Mouse (Mus musculus) heart, embryonic 12.5 days (tissue): ENCODE measurements around the gene Ift20. TPM values are rescaled to one million over a fixed set of nuclear protein-coding genes. Genes with fewer than 3 reads are reported as not detected.
"Not testable (repeated sequence)": the region's sequence is repeated elsewhere in the genome, so short reads cannot be mapped to it uniquely, and the experiment has no call there.

Source experiments
- ATAC-seq: fragments of 200-750 bp; cut with Nextera tagmentation; 2 replicates; pipeline ENCODE4 v1.8.0; 2017; ENCODE audit warnings: moderate TSS enrichment, moderate library complexity; ENCODE audit not compliant: insufficient number of reproducible peaks, low FRiP score
- H3K27ac ChIP-seq: fragments of 300-500 bp; sonication (generic); 2 replicates; pipeline ENCODE4 v1.5.1; 2016; ENCODE audit warnings: mild to moderate bottlenecking, moderate library complexity; ENCODE audit not compliant: poor library complexity, severe bottlenecking
- H3K27me3 ChIP-seq: fragments of 300-500 bp; sonication (generic); replicated peaks from 2 replicates; pipeline ENCODE4 v1.6.1; 2016; ENCODE audit warnings: mild to moderate bottlenecking, moderate library complexity
- H3K36me3 ChIP-seq: fragments of 300-500 bp; sonication (generic); 2 replicates; pipeline ENCODE4 v1.6.1; 2016; ENCODE audit warnings: mild to moderate bottlenecking, moderate library complexity
- H3K4me1 ChIP-seq: fragments of 300-500 bp; sonication (generic); replicated peaks from 2 replicates; pipeline ENCODE4 v1.6.1; 2016; ENCODE audit warnings: mild to moderate bottlenecking
- H3K4me2 ChIP-seq: fragments of 300-500 bp; sonication (generic); 2 replicates; pipeline ENCODE4 v1.6.1; 2016; ENCODE audit warnings: mild to moderate bottlenecking, moderate library complexity
- H3K4me3 ChIP-seq: fragments of 300-500 bp; sonication (generic); 2 replicates; pipeline ENCODE4 v1.5.1; 2016; ENCODE audit warnings: mild to moderate bottlenecking
- H3K9ac ChIP-seq: fragments of 300-500 bp; sonication (generic); 2 replicates; pipeline ENCODE4 v1.6.1; 2016; ENCODE audit warnings: mild to moderate bottlenecking, moderate library complexity
- H3K9me3 ChIP-seq: fragments of 300-500 bp; sonication (generic); replicated peaks from 2 replicates; pipeline ENCODE4 v1.6.1; 2016; ENCODE audit warnings: mild to moderate bottlenecking, moderate library complexity
- WGBS: fragments of 180-500 bp; shearing (Covaris S2); methylation state at CpG from one replicate; pipeline ENCODE4 v1.1.7; 2016; 5-methylcytosine and 5-hydroxymethylcytosine counted together
- polyA plus RNA-seq: library from polyadenylated mRNA; unstranded; fragments of >200 nt; fragmentation: Nextera tagmentation; extraction: Ambion mirVana; gene quantifications from 2 replicates; pipeline ENCODE4 v1.2.1, GENCODE M21; 2016

Gene Ift20
- polyA plus RNA-seq, 1 experiment from 2014 or later: 96.2 TPM

DNA sequence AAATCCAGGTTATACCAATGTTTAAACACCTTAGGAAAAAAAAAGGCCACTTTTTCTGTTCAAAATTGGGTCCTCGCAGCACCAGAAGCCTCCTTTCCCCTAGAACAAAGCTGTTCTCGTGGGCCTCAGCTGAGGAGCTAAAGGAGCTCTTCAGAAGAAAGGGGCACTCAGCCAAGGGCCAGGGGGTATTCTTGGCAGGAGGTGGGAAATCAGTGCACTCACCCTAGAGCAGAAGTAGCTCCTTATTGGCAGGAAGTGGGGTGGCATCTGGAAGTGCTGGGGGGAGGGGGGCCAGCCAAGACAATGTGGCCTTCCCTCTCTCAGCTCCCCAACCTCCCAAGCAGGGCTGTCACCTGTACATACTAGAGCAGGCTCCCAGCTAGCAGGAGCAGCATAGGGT lies 11.3 kb upstream of the Ift20 start:
- H3K4me2 ChIP-seq: no peak overlapping the region
- WGBS: 80% methylated on average over 2 of the region's 2 CpGs
- no peaks in the 10 kb centered on the region for H3K9me3 ChIP-seq
- ATAC-seq: no peak
- peaks cover 99% of the 10 kb centered on the region for H3K36me3 ChIP-seq
- no peaks in the 10 kb centered on the region for H3K27me3 ChIP-seq
- H3K4me3 ChIP-seq: no peak overlapping the region
- H3K27ac ChIP-seq: no peak overlapping the region
- peaks cover under 1% of the 10 kb centered on the region; the same call in 1 of the 2 replicates for H3K4me1 ChIP-seq
- no peak overlapping the region for H3K9ac ChIP-seq

DNA sequence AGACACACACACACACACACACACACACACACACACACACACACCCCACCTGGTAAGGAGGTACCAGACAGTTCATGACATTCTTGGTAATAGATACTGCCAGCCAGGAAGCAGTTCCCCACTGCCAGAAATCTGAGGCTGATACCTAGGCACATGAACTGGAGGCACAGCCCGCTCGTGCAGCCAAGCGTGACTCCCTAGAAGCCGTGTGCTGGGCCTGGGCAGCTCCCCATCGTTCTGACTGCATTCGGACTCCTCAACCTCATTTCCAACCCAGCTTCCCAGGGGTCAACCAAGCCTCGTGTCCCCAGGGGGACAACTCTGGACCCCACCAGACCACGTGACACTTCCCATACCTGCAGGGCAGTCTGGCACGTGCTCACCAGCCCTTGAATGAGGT lies 7.4 kb upstream of the Ift20 start:
- no peak overlapping the region for H3K9ac ChIP-seq
- no peak for ATAC-seq
- peaks cover 73% of the 10 kb centered on the region for H3K36me3 ChIP-seq
- H3K9me3 ChIP-seq: no peaks in the 10 kb centered on the region
- no peak overlapping the region for H3K4me3 ChIP-seq
- H3K27ac ChIP-seq: no peak overlapping the region
- H3K4me2 ChIP-seq: no peak overlapping the region
- H3K27me3 ChIP-seq: no peaks in the 10 kb centered on the region
- H3K4me1 ChIP-seq: peaks cover 13% of the 10 kb centered on the region; the same call in 1 of the 2 replicates
- 92% methylated on average over 9 of the region's 9 CpGs for WGBS

DNA sequence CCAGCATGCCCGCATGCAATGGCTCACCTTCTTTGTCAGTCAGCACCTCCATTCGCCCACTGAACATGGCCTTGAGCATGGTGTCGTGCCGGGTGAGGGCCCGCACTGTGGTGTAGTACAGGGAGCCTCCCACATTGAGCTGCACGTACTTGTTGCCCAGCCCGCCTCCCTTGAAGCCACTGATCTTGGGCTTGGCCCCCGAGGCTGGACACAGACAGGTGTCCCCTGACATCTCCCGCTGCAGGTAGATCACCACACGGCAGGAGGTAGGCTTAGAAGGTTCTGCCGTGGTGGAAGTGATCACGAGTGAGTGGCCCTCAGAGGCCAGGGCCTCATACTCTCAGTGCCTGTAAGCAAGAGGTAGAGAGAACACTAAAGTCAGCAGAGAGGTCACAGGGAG lies 6.2 kb upstream of the Ift20 start:
- ATAC-seq: no peak

DNA sequence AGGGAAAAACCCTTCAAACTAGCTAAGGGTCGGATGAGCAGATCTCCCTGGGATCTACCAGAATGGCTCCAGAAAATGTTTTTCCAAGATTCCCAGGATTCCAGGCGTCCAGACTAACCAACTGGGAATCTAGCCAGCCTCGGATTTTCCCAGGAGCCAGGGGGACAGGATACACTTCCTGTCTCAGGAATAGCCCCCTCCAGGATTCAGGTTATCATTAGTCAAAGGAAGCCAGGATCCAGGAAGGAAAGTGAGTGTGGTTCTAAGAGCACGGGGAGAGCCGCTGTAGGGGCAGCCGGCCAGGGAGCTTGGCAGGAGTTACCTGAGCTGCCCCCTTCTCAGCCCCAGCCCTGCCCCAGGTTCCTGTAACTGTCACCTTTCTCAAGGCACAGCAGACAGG lies 5.1 kb upstream of the Ift20 start:
- H3K4me1 ChIP-seq: peaks cover 24% of the 10 kb centered on the region
- peaks cover 50% of the 10 kb centered on the region for H3K36me3 ChIP-seq
- H3K27me3 ChIP-seq: no peaks in the 10 kb centered on the region
- 52% methylated on average over 6 of the region's 6 CpGs for WGBS
- no peaks in the 10 kb centered on the region for H3K9me3 ChIP-seq
- H3K4me2 ChIP-seq: peak overlapping the region; percentile 8; the same call in 1 of the 2 replicates
- ATAC-seq: 0 out of 2 replicates have a peak, but pooled peaks have one; percentile 24
- 0 out of 2 replicates have a peak overlapping the region, but pooled peaks have one; percentile 39 for H3K9ac ChIP-seq
- H3K27ac ChIP-seq: peak overlapping the region; percentile 80
- H3K4me3 ChIP-seq: no peak overlapping the region

More for the DNA sequence above, 6.2 kb upstream of the Ift20 start:
- Histone ChIP-seq H3K9ac (no peak overlapping the region), H3K4me2 (peak overlapping the region; percentile 8; the same call in 1 of the 2 replicates), H3K27me3 (no peaks in the 10 kb centered on the region), H3K4me1 (peaks cover 22% of the 10 kb centered on the region), H3K27ac (peak overlapping the region; percentile 80), H3K9me3 (no peaks in the 10 kb centered on the region), H3K4me3 (no peak overlapping the region), H3K36me3 (peaks cover 60% of the 10 kb centered on the region)
- WGBS: 87% methylated on average over 12 of the region's 12 CpGs

DNA sequence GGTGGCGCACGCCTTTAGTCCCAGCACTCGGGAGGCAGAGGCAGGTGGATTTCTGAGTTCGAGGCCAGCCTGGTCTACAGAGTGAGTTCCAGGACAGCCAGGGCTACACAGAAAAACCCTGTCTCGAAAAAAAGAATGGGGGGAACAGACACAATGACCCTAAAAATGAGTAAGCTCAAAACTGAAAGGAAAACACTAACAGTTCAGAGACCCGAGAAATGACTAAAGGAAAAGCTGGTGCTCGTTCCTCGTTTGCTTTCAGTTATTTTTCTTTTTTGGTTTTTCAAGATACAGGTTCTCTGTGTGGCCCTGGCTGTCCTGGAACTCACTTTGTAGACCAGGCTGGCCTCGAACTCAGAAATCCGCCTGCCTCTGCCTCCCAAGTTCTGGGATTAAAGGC lies 4.6 kb upstream of the Ift20 start:
- not testable (repeated sequence) for H3K4me3 ChIP-seq, H3K4me2 ChIP-seq, ATAC-seq, H3K27me3 ChIP-seq, H3K9ac ChIP-seq, H3K9me3 ChIP-seq
- Histone ChIP-seq H3K27ac (peak overlapping the region; percentile 80), H3K4me1 (peaks cover 24% of the 10 kb centered on the region), H3K36me3 (peaks cover 46% of the 10 kb centered on the region)
- WGBS: 82% methylated on average over 10 of the region's 10 CpGs

DNA sequence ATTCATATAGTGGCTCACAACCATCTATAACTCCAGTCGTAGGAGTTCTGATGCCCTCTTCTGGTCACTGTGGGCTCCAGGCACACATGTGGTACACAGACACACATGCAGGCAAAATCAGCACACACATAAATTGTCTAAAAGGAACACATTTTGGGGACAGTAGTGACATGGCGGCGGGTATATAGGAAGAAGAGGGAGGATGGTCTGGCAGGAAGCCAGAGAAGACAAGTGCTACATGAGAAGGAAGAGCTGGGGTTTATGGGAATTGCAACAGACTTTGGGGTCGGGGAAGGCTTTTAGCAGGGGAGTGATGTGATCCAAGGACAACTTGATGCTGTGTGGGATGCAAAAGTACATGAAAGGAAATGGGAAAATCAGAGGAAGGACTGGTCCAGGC lies 1.6 kb upstream of the Ift20 start:
- 87% methylated on average over 4 of the region's 4 CpGs for WGBS
- Histone ChIP-seq H3K4me3 (peak overlapping the region; percentile 84), H3K27ac (peak overlapping the region; percentile 93; the same call in 1 of the 2 replicates), H3K4me1 (peaks cover 36% of the 10 kb centered on the region), H3K36me3 (peaks cover 28% of the 10 kb centered on the region), H3K9ac (peak overlapping the region; percentile 87), H3K27me3 (no peaks in the 10 kb centered on the region), H3K9me3 (no peaks in the 10 kb centered on the region), H3K4me2 (peak overlapping the region; percentile 79)
- ATAC-seq: no peak

DNA sequence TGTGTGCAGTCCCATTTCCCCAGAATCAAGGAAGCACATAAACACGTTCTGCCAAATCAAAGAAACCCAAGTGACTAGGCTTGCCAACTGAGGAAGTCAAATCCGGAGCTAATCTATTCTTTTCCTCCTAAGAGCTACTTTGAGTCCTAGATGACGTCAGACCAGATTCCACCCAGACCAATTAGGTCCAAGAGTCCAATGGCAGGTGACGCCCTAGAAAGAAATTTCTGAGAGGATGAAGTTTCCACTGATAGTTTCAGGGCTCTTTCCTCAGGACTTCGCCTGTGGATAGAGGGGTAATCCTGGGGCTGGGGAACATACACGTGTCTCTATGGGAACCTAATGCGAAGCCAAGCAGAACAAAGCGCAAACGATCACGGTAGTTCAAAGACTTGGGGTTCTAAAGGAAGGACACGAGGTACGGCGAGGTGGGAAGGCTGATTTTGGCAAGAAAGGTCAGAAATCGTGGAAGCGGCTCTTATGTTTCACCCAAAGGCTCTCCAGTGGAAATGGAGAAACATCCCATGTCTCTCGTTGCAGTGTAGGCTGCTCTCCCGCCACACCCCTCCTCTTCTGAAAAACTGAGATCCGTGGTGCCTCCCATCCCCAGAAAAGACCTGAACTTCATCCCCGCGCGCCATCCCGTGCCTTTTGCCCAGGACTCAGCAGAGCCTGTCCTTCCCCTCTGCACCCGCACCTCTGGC lies 633 bp upstream of the Ift20 start:
- peaks cover 26% of the 10 kb centered on the region for H3K36me3 ChIP-seq
- H3K4me3 ChIP-seq: peak overlapping the region; percentile 84
- H3K27me3 ChIP-seq: no peaks in the 10 kb centered on the region
- H3K9ac ChIP-seq: peak overlapping the region; percentile 87
- no peaks in the 10 kb centered on the region for H3K9me3 ChIP-seq
- ATAC-seq: no peak
- peaks cover 32% of the 10 kb centered on the region for H3K4me1 ChIP-seq
- H3K4me2 ChIP-seq: peak overlapping the region; percentile 79
- peak overlapping the region; percentile 93 for H3K27ac ChIP-seq
- WGBS: 1% methylated on average over 23 of the region's 23 CpGs

DNA sequence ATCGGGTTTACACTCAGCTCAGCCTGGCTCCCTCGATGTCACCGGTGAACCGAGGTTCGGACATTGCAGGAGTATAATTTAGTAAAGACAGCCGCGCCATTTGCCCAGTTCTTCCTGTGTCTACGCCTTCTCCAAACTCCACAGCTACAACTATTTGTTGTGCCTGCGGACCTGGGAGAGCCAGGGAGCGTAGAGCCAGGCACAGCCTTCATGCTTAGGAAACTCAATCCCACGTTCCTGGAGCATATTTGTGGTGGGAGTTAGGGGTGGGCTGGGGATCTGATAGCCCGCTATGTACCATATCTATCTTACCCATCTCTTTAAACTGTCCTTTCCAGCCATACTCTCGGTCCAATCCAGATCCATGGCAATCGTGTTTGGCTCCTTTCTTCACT lies 526 bp downstream of the Ift20 start:
- Histone ChIP-seq H3K4me2 (peak overlapping the region; percentile 79), H3K9ac (peak overlapping the region; percentile 85), H3K27me3 (no peaks in the 10 kb centered on the region), H3K4me3 (peak overlapping the region; percentile 84), H3K27ac (peak overlapping the region; percentile 85), H3K36me3 (peaks cover 35% of the 10 kb centered on the region), H3K9me3 (no peaks in the 10 kb centered on the region), H3K4me1 (peaks cover 23% of the 10 kb centered on the region)
- ATAC-seq: 0 out of 2 replicates have a peak, but pooled peaks have one; percentile 2
- 2% methylated on average over 14 of the region's 14 CpGs for WGBS

DNA sequence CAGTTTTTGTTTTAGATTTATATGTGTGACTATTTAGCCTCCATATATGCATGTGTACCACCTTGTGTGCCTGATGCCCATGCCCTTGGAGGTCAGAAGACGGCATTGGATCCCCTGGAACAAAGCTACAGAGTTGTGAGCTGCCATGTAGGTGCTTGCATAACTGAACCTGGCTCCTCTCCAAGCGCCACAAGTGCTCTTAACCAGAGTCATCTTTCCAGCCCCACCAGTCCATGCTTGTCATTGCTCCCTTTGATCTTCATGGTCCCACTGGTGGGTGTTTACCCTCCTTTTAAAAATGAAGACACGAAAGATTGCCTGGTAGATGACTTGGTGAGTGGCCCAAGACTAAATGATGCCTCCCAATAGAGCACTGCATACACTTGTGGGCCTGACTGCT lies 4.2 kb downstream of the Ift20 start:
- WGBS: 83% methylated on average over 3 of the region's 3 CpGs
- no peak for ATAC-seq

DNA sequence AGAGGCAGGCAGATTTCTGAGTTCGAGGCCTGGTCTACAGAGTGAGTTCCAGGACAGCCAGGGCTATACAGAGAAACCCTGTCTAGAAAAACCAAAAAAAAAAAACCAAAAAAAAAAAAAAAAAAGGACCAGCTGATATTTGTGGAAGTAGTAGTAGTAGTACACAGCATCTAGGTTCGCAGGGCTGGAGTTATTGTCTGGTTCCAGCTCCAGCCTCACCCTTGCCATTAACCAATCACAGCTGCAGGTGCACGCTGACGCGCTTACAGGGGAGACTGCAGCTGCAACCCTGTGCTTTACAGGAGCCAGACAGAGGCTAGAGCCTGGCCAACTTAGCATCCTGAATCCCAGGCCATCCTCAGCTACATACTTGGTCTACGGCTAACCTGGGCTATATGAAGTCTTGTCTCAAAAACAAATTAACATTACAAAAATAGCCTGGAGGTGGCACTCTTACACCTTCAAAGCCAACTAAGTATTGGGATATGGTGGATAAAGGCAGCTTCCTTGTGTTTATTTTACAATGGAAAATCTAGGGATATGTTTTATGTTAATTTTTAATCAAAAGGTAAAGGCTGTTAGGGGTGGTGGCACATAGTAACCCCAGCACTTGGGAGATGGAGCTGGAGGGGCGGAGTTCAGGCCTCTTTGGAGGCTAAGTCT lies 8.4 kb downstream of the Ift20 start:
- H3K36me3 ChIP-seq: peaks cover 53% of the 10 kb centered on the region
- no peaks in the 10 kb centered on the region for H3K9me3 ChIP-seq
- H3K27me3 ChIP-seq: no peaks in the 10 kb centered on the region
- no peak for ATAC-seq
- H3K9ac ChIP-seq: no peak overlapping the region
- H3K4me3 ChIP-seq: no peak overlapping the region
- H3K27ac ChIP-seq: no peak overlapping the region
- H3K4me2 ChIP-seq: no peak overlapping the region
- WGBS: 92% methylated on average over 7 of the region's 7 CpGs
- peaks cover 11% of the 10 kb centered on the region for H3K4me1 ChIP-seq

More for the DNA sequence above, 4.2 kb downstream of the Ift20 start:
- H3K9ac ChIP-seq: no peak overlapping the region
- H3K4me1 ChIP-seq: peaks cover 12% of the 10 kb centered on the region
- peaks cover 61% of the 10 kb centered on the region for H3K36me3 ChIP-seq
- no peaks in the 10 kb centered on the region for H3K9me3 ChIP-seq
- H3K27me3 ChIP-seq: no peaks in the 10 kb centered on the region
- H3K4me3 ChIP-seq: no peak overlapping the region
- no peak overlapping the region for H3K27ac ChIP-seq
- no peak overlapping the region for H3K4me2 ChIP-seq

DNA sequence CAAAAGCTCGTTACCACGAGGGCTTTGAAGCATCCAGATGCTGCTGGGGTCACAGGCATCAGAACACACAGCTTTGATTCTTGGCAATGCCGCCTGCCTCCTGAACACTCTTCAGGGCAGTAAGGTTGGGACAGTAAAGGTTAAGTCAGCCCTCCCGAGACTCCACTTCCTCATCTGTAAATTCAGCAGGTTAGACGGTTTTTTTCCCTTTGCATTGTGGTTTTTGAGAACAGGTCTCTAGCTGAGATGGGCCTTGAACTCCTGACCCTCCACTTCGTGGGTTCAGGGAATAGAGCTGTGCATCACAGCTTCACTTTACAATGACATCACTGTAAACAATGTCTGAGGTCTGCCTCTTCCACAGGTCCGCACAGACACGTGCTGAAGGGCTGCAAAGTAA lies 9.0 kb downstream of the Ift20 start:
- H3K36me3 ChIP-seq: peaks cover 49% of the 10 kb centered on the region
- WGBS: 61% methylated on average over 8 of the region's 8 CpGs
- no peak overlapping the region for H3K27ac ChIP-seq
- ATAC-seq: no peak
- peaks cover 13% of the 10 kb centered on the region for H3K4me1 ChIP-seq
- no peak overlapping the region for H3K4me2 ChIP-seq
- H3K9ac ChIP-seq: no peak overlapping the region
- no peak overlapping the region for H3K4me3 ChIP-seq
- no peaks in the 10 kb centered on the region for H3K9me3 ChIP-seq
- H3K27me3 ChIP-seq: no peaks in the 10 kb centered on the region
